Mouse (Mus musculus) olfactory bulb, adult 2 months (tissue): ENCODE data around the gene Uvrag. TPM values are rescaled to one million over a fixed set of nuclear protein-coding genes. Genes with fewer than 3 reads are reported as not detected.

Source experiments
- H3K27ac ChIP-seq: fragments of 200-500 bp; 2 replicates; pipeline ENCODE4 v1.5.1; 2012; ENCODE audit warnings: low read depth, low read length; ENCODE audit not compliant: insufficient read depth
- H3K4me1 ChIP-seq: fragments of 200-500 bp; 2 replicates; pipeline ENCODE4 v1.6.1; 2012; ENCODE audit warnings: low read length; ENCODE audit not compliant: control insufficient read depth, insufficient read depth
- H3K4me3 ChIP-seq: fragments of 200-500 bp; 2 replicates; pipeline ENCODE4 v1.5.1; 2012; ENCODE audit warnings: mild to moderate bottlenecking, low read depth, low read length, moderate library complexity; ENCODE audit not compliant: insufficient read depth
- CTCF ChIP-seq: fragments of 200-500 bp; IDR thresholded peaks from 2 replicates; pipeline ENCODE4 v1.5.1; 2012; ENCODE audit warnings: low read depth, mild to moderate bottlenecking, low read length, moderate library complexity; ENCODE audit not compliant: insufficient read depth
- POLR2A ChIP-seq: fragments of 200-500 bp; IDR thresholded peaks from 2 replicates; pipeline ENCODE4 v1.6.1; 2012; ENCODE audit warnings: mild to moderate bottlenecking, low read depth, low read length, moderate library complexity; ENCODE audit not compliant: insufficient read depth
- WGBS: fragments of 180-500 bp; shearing (Covaris S2); methylation state at CpG from one replicate; pipeline ENCODE4 v1.1.7; 2018; 5-methylcytosine and 5-hydroxymethylcytosine counted together
- polyA plus RNA-seq: library from polyadenylated mRNA; stranded (reverse); fragments of >200 nt; gene quantifications from 2 replicates; pipeline ENCODE4 v1.2.4, GENCODE M21; 2012; ENCODE audit warnings: low replicate concordance; ENCODE audit not compliant: missing spikeins, insufficient read depth, insufficient read length

The Uvrag gene
- polyA plus RNA-seq, 1 experiment, result not detected

DNA sequence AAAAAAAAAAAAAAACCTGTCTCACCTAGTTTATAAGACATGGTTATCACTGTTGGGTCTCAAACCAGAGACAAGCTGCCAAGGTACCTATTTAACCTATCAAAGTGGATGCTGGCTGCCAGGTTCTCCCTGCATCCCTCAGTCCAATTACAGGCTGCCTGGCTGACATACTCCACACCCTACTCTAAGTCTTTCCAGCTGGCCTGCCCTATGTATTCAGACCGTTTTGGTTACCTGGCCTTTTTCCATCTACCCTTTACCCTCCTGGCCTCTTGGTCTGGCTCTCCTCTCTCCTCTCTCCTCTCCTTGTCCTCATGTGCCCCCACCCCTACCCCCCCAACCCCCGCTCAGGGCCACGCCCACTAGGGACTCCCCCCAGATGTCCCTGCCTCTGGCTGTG lies 24.2 kb downstream of the Uvrag start:
- 80% methylated on average over 3 of the region's 3 CpGs for WGBS

DNA sequence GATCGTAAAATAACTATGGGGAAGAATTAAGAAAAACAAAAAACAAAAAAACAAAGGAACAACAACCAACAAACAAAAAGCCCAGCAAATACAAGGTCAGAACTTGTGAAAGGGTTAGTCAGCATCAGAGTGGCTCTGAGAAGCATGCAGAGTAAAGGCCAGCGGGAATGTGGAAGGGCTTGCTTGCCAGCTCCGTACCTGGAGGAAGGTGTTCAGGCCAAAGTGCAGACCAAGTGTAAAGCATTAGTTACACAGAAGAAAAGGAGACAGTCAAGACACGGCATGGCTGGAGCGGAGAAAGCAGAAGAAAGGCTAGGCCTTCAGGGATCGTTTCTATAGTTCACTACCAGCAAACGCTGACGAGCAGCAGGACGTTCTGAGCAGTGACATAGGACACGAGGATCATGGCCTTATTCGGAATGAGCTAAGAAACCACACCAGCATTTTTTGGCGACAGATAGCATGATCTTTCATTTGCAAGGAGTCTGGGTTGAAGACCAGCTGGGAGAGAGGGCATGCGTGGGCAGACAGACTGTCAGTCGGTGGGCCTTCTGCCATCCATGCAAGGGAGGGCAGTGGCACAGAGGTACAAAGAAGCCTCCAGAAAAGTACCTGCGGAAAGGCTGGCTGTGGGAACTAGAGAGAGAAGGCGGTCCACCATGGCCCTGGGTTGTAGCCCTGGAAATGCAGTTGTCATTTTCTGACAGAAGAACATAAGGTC lies 26.8 kb downstream of the Uvrag start:
- H3K4me1 ChIP-seq, result no peaks in the 10 kb centered on the region
- 90% methylated on average over 16 of the region's 16 CpGs for WGBS

More for the DNA sequence above, 24.2 kb downstream of the Uvrag start:
- H3K27ac ChIP-seq, result no peak overlapping the region
- H3K4me3 ChIP-seq, result no peak overlapping the region
- no peaks in the 10 kb centered on the region for H3K4me1 ChIP-seq
- TF ChIP-seq POLR2A (no peak), CTCF (no peak)

DNA sequence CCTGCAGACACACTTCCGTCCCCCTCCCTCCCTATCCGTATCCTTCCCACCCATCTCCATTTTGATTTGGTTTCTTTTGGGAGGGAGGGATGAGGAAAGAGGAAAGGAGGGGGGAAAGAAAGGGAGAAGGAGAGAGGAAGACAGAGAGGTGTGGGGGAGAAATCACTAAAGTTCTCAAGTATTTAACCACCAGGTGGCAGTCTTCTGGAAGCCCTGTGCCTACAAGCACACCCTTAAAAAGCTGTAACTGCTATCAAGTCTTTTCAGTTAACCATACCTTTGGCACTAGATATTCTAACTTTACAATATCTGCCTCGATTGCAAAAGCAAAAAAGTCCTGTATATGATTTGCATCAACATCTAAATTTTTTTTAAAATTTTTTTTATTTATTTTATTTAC lies 33.4 kb downstream of the Uvrag start:
- H3K4me3 ChIP-seq, result no peak overlapping the region
- 51% methylated on average over 3 of the region's 3 CpGs for WGBS
- TF ChIP-seq CTCF (no peak), POLR2A (no peak)

More for the DNA sequence above, 26.8 kb downstream of the Uvrag start:
- Histone ChIP-seq H3K4me3 (no peak overlapping the region), H3K27ac (no peak overlapping the region)
- TF ChIP-seq POLR2A (no peak), CTCF (no peak)

DNA sequence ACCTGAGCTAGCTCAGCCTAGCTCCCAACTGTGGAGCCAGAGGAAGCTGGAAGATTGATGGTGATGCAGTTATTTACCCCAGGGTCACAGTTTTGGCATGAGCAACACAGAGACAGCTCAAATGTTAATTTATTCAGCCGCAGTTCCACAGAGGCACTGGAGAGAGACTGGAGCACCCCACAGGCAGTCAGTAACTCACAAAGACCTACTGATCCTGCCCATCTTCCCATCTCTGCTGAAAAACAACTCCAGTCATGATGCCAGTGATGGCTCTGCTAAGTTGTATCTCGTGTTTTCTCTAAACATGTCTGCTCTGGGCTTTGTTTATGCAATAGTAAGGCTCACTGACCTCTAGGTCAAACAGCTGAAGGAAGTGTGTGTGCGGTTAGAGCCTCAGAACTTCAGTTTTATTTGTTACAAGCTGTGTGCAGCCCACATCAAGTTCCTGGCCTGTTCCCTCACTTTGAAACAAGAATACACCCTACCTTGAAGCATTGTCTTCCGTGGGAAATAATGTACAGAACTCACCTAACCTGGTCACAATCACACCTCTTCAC lies 34.1 kb downstream of the Uvrag start:
- WGBS, result 65% methylated on average over 4 of the region's 4 CpGs
- Histone ChIP-seq H3K27ac (no peak overlapping the region), H3K4me1 (peaks cover 6% of the 10 kb centered on the region), H3K4me3 (no peak overlapping the region)
- TF ChIP-seq POLR2A (no peak), CTCF (no peak)

More for the DNA sequence above, 33.4 kb downstream of the Uvrag start:
- no peak overlapping the region for H3K27ac ChIP-seq
- H3K4me1 ChIP-seq, result peaks cover 1% of the 10 kb centered on the region; the same call in 1 of the 2 replicates

DNA sequence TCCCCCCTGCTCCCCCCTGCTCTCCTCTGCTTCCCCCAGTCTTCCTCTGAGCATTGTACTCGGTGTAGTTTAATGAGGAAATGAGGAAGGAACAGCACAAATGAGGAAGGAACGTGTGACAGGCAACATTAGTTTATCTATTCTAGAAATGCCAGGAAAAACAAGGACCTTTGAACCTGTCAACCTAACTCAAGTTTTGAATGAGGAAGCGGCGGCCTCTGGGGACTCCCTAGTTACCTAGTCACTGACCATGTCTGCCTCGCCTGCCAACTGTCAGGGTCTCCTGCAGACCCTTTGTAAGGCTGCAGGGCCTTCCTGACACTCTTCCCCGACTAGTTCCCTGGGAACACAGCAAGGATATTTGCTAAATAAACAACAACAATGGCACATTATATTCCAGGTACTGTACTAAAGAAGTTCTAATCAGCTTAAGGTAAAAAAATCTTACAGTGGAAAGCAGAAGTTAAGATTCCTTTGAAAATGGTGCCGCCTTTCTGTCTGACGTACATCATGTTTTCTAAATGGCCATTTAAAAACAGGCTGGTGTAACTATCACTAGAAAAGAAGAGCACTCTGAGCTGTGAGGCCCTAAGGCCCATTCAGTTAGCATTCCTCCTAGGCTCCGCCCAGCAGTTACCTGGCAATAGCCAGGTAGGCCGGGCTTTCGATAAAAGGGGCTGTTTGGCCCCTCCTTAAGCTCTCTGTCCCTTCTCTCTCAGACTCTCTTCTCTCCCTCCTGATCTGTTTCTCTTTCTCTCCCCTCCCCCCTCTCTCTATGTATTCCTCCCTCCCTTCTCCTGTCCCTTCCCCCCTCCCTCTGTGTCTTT lies 39.0 kb downstream of the Uvrag start:
- Histone ChIP-seq H3K4me3 (no peak overlapping the region), H3K27ac (no peak overlapping the region), H3K4me1 (peaks cover 8% of the 10 kb centered on the region)
- WGBS, result 62% methylated on average over 11 of the region's 11 CpGs
- TF ChIP-seq POLR2A (no peak), CTCF (no peak)

DNA sequence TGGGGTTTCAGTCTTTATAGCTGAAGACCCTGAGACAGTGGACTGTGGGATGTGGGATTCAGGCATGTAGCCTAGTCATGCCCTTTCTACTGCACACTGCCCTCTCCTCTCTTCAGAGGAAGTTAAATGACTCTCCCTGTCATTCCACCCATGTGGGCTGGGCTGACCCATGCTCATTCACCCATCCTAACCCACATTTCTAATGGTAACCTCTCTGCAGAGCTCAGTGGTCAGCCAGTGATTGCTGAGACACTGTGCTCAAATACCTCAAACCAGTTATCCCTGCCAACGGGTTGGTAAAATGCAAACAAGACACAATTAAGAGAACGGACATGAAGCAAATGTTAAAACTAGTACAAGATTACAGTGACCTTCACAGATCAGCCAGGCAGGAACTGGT lies 39.9 kb downstream of the Uvrag start:
- Histone ChIP-seq H3K4me3 (no peak overlapping the region), H3K27ac (no peak overlapping the region), H3K4me1 (peaks cover 8% of the 10 kb centered on the region)
- 65% methylated on average over 2 of the region's 2 CpGs for WGBS
- TF ChIP-seq CTCF (no peak), POLR2A (no peak)

DNA sequence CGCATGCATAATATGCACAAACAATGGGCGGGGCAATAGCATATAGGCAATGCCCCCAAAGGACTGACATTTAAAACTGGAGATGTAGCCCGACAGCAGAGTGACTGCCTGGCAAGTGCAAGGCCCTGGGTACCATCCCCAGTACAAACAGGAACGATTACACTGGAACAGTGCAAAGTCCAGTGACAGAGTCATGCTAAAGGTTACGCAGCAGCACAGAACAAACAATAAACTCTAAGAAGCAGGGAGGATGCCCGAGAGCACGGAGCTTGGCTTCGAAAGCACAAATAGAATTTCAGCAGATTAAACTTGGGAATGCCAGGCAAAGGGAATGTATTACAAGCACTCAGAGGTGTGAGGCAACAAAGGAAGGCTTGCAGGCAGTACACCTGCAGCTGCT lies 40.4 kb downstream of the Uvrag start:
- Histone ChIP-seq H3K27ac (no peak overlapping the region), H3K4me3 (no peak overlapping the region), H3K4me1 (peaks cover 8% of the 10 kb centered on the region)
- 72% methylated on average over 8 of the region's 8 CpGs for WGBS
- TF ChIP-seq CTCF (no peak), POLR2A (no peak)

DNA sequence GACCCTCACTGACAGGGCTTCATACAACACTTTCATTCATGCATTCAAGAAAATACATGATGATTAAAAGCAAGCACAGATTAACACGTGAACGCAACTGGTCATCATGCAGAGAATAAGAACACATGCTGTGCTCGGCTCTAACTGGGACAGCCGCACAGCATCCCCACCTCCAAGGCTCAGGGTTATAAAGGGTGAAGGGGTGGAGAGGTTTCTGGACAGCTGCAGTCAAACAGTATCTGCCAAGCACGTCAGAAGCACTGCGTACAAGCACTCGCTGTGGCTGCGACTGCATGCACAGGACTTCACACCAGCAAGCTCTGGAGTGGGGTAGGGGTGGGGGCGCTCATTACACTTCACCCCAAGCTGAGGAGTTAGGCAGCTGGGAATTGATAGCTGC lies 40.9 kb downstream of the Uvrag start:
- Histone ChIP-seq H3K4me1 (peaks cover 8% of the 10 kb centered on the region), H3K27ac (no peak overlapping the region), H3K4me3 (no peak overlapping the region)
- TF ChIP-seq POLR2A, result no peak
- TF ChIP-seq CTCF, result no peak
- WGBS, result 77% methylated on average over 9 of the region's 9 CpGs

DNA sequence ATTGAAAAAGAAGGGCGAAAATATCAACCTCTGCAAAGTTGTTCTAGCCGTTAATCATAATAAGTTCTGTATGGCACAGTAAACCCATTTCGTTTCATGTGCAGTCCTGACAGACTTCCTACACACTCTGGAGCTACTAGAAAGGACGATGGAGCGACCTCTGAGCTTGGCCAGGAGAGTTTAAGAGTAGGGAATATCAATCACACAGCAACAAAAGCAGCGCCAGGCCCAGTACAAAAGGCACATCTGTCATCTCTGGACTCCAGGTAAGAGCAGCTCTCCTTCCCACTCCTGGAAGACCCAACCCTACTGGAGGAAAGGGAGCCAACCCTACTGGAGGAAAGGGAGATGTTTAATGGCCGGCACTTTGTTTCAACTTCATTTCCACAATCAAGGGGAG lies 43.2 kb downstream of the Uvrag start:
- Histone ChIP-seq H3K27ac (no peak overlapping the region), H3K4me3 (no peak overlapping the region), H3K4me1 (peaks cover 8% of the 10 kb centered on the region)
- TF ChIP-seq POLR2A, result no peak
- no peak for TF ChIP-seq CTCF
- 93% methylated on average over 7 of the region's 7 CpGs for whole genome bisulfite sequencing
